8 mouse cellular contexts compared by ENCODE assay signal in genomic region chr5:105732433-105732891, GRCm38 (mm10). TPM values are rescaled to one million over a fixed set of nuclear protein-coding genes. Genes with fewer than 3 reads are reported as not detected.
DNase-seq lines count a peak whose midpoint lies in the region; ATAC-seq and TF ChIP-seq lines count a peak whose summit lies in the region.

No protein-coding gene starts in this region.

- peaks cover 13% of the 10 kb centered on the region for H3K4me1 ChIP-seq in spleen, adult 2 months (ENCODE audit: control insufficient read depth, insufficient read depth, insufficient read length)
- peaks cover 25% of the 10 kb centered on the region for H3K4me1 ChIP-seq in forebrain, embryonic 13.5 days
- H3K4me1 ChIP-seq in intestine, embryonic 14.5 days (replicated peaks; ENCODE audit: control insufficient read depth, insufficient read depth, low read length): peaks cover 18% of the 10 kb centered on the region
- peaks cover 41% of the 10 kb centered on the region for H3K4me1 ChIP-seq in liver, embryonic 16.5 days (ENCODE audit: control insufficient read depth, low read depth, low read length)

- H3K27ac ChIP-seq in spleen, adult 2 months (ENCODE audit: insufficient read depth, low read length): no peak overlapping the region
- peak overlapping the region; percentile 48; the same call in 1 of the 2 replicates for H3K27ac ChIP-seq in forebrain, embryonic 13.5 days
- peak overlapping the region; percentile 38; the same call in 1 of the 2 replicates for H3K27ac ChIP-seq in intestine, embryonic 14.5 days (ENCODE audit: low read depth)
- H3K27ac ChIP-seq in liver, embryonic 16.5 days (ENCODE audit: low read length): 0 out of 2 replicates have a peak overlapping the region, but pooled peaks have one; percentile 41

- WGBS in spleen, adult 2 months: 11% methylated on average over 11 of the region's 11 CpGs
- 57% methylated on average over 11 of the region's 11 CpGs for WGBS in forebrain, embryonic 13.5 days
- WGBS in intestine, embryonic 14.5 days: 35% methylated on average over 11 of the region's 11 CpGs
- 10% methylated on average over 11 of the region's 11 CpGs for WGBS in liver, embryonic 16.5 days (ENCODE audit: insufficient replicate concordance)

- TF ChIP-seq POLR2A in spleen, adult 2 months (IDR thresholded peaks at IDR 0.05; ENCODE audit: low read depth, low read length): no peak

- peak overlapping the region; percentile 61 for H3K4me3 ChIP-seq in spleen, adult 2 months (ENCODE audit: extremely low read depth, insufficient read depth, insufficient read length)
- H3K4me3 ChIP-seq in forebrain, embryonic 13.5 days: peak overlapping the region; percentile 40
- H3K4me3 ChIP-seq in intestine, embryonic 14.5 days (ENCODE audit: low read depth, low read length): peak overlapping the region; percentile 50
- H3K4me3 ChIP-seq in liver, embryonic 16.5 days (ENCODE audit: low read depth, low read length): peak overlapping the region; percentile 78

- no peak for TF ChIP-seq CTCF in spleen, adult 2 months (IDR thresholded peaks at IDR 0.05; ENCODE audit: extremely low read depth, insufficient read depth, insufficient read length, insufficient replicate concordance)

- H3K9me3 ChIP-seq in forebrain, embryonic 13.5 days (replicated peaks): no peaks in the 10 kb centered on the region
- H3K9me3 ChIP-seq in intestine, embryonic 14.5 days (ENCODE audit: control insufficient read depth, low read length): no peaks in the 10 kb centered on the region
- H3K9me3 ChIP-seq in liver, embryonic 16.5 days (replicated peaks; ENCODE audit: control insufficient read depth, low read length): no peaks in the 10 kb centered on the region

- peak overlapping the region; percentile 65 for H3K9ac ChIP-seq in forebrain, embryonic 13.5 days
- peak overlapping the region; percentile 52 for H3K9ac ChIP-seq in intestine, embryonic 14.5 days (ENCODE audit: low read length)
- peak overlapping the region; percentile 75 for H3K9ac ChIP-seq in liver, embryonic 16.5 days (ENCODE audit: low read depth, low read length)

- DNase-seq in spleen, adult 2 months (ENCODE audit: low read depth in 1 of 2, low spot score in 2 of 2): no peak
- no peak for DNase-seq in spleen, adult 12 weeks (ENCODE audit: low spot score)
- DNase-seq in intestine, embryonic 14.5 days (ENCODE audit: low spot score): peak; percentile 62
- DNase-seq in neural tube, embryonic 10.5 days (ENCODE audit: extremely low spot score, low spot score): peak; percentile 40
- DNase-seq in thymus, adult 18-20 months: no peak
- no peak for DNase-seq in thymus, postnatal 10 days (ENCODE audit: low spot score in 2 of 2)

- ATAC-seq in forebrain, embryonic 13.5 days: peak; percentile 50
- no peak; the same call in 1 of the 2 replicates for ATAC-seq in intestine, embryonic 14.5 days (replicated peaks; ENCODE audit: low FRiP score, low TSS enrichment, low read depth)
- peak; percentile 33 for ATAC-seq in liver, embryonic 16.5 days (ENCODE audit: low read depth)

- no peaks in the 10 kb centered on the region for H3K36me3 ChIP-seq in spleen, adult 2 months (ENCODE audit: control insufficient read depth, insufficient read depth, low read length)
- peaks cover 10% of the 10 kb centered on the region for H3K36me3 ChIP-seq in forebrain, embryonic 13.5 days (ENCODE audit: poor library complexity, severe bottlenecking)
- H3K36me3 ChIP-seq in intestine, embryonic 14.5 days (ENCODE audit: control insufficient read depth, insufficient read depth, low read length): no peaks in the 10 kb centered on the region
- no peaks in the 10 kb centered on the region for H3K36me3 ChIP-seq in liver, embryonic 16.5 days (ENCODE audit: control insufficient read depth, insufficient read depth)

- peak overlapping the region; percentile 76 for H3K4me2 ChIP-seq in forebrain, embryonic 13.5 days
- peak overlapping the region; percentile 93 for H3K4me2 ChIP-seq in intestine, embryonic 14.5 days (ENCODE audit: low read length)
- peak overlapping the region; percentile 97 for H3K4me2 ChIP-seq in liver, embryonic 16.5 days (ENCODE audit: low read depth, low read length)

- H3K27me3 ChIP-seq in spleen, adult 2 months (ENCODE audit: control insufficient read depth, insufficient read depth, low read length): no peaks in the 10 kb centered on the region
- H3K27me3 ChIP-seq in forebrain, embryonic 13.5 days: no peaks in the 10 kb centered on the region
- H3K27me3 ChIP-seq in intestine, embryonic 14.5 days (replicated peaks; ENCODE audit: control insufficient read depth, insufficient read depth, low read length): no peaks in the 10 kb centered on the region
- no peaks in the 10 kb centered on the region for H3K27me3 ChIP-seq in liver, embryonic 16.5 days (ENCODE audit: control insufficient read depth, insufficient read depth, low read depth, low read length)

RNA-seq across cellular contexts. Expression of gene Lrrc8d, which starts 32.7 kb away (rescaled TPM):
- polyA plus RNA-seq in spleen, adult 2 months (2012; rRNA removed): 5.2 and 6.4 TPM in 2 replicates
- 27.2 and 27.3 TPM in 2 replicates for polyA plus RNA-seq in forebrain, embryonic 13.5 days (2015; fragmentation: Nextera tagmentation; extraction: Ambion mirVana)
- polyA plus RNA-seq in intestine, embryonic 14.5 days (2014; fragmentation: Nextera tagmentation; extraction: Ambion mirVana): 17.3 and 19.2 TPM in 2 replicates
- 7.2 and 8.0 TPM in 2 replicates for polyA plus RNA-seq in liver, embryonic 16.5 days (2015; fragmentation: Nextera tagmentation; extraction: Ambion mirVana)

Comparison
In these comparisons a context has a peak if more than half of its experiments do, and no peak if none do; other contexts are left out.
1. DNase-seq: peak in intestine, embryonic 14.5 days (single experiment) and neural tube, embryonic 10.5 days (single experiment); none in spleen, adult 2 months (0 of 2), spleen, adult 12 weeks (single experiment), thymus, adult 18-20 months (0 of 2) and thymus, postnatal 10 days (0 of 2).
2. Peak in every context shown above with its lines, with median percentiles within 50 percentile points of each other: H3K4me3 ChIP-seq, H3K4me2 ChIP-seq and H3K9ac ChIP-seq.